Mouse (Mus musculus): ENCODE data around the gene Rgs9. TPM values are rescaled to one million over a fixed set of nuclear protein-coding genes. Genes with fewer than 3 reads are reported as not detected.

The Rgs9 gene
- polyA plus RNA-seq, 1 experiment from 2014 or later = 3.0 TPM

DNA sequence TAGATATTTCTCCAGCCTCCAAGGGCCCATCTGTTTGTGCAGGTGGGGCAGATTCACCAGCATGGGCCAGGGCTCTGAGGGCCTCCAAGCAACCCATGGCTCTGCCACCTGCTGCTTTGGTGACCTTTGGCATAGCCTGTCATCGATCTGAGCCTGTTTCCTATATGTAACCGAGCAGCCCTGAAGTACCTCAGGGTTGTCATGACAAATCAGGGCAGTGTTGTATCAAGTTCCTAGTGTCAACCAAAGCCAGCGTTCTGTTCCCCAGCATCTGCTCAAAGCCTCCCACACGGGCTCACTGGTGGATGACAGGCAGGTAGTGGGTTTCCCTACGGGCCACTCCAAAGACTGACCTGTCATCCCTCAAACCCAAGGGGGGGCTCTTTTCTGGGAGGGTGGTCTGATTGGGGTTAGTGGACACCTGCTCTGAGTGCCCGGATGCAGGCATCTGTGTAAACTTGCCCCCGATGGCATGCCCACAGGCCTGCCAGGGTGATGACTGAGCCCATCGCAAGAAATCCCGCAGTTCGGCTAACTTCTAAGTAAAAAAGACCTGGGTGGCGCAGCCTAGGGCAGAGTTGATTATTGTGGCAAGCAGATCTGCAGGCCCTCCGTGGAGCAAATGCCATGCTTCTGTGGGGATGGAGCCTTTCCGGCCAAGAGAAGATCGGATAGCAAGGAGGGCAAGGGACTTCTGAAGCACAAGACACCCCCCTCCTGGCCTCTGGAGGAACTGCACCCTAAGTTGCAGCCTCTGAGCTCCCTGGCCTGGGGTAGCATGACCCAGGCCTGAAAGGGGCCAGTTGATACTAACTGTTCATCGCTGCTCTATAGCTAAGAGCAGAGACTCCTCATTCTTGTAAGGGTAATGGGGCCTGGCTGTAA is 105.0 kb downstream of the Rgs9 start:
- no peak overlapping the region for H3K27ac ChIP-seq (ENCODE audit: low read length)
- WGBS = 43% methylated on average over 15 of the region's 15 CpGs
- no peak overlapping the region for H3K9ac ChIP-seq (replicated peaks; ENCODE audit: low read depth)

DNA sequence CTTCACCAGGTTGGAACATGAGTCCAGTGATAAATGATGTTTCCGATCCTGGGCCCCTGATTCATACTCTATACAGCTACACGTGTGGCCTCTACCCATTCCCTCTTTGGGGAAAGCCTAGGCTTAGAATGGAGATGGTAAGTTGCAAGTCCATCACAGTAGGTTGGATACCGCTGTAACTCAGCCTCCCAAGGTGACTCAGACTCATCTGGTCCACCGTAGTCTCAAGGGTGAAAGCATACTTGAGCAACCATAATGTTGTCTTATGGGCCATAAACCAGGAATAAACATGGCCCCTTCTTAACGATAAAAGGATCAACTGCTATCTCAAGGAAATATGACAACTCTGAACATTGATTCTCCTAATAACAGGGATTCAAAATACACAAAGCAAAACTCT is 109.7 kb downstream of the Rgs9 start:
- no peaks in the 10 kb centered on the region for H3K27me3 ChIP-seq (replicated peaks; ENCODE audit: insufficient read depth, low read length)
- TF ChIP-seq CTCF (IDR thresholded peaks at IDR 0.05) (no peak), EP300 (IDR thresholded peaks at IDR 0.05) (no peak)
- H3K9ac ChIP-seq (replicated peaks; ENCODE audit: low read depth) = no peak overlapping the region
- ATAC-seq (no peak), DNase-seq (ENCODE audit: low spot score) (no peak)
- 89% methylated on average over 5 of the region's 5 CpGs for WGBS
- no peaks in the 10 kb centered on the region for H3K36me3 ChIP-seq (ENCODE audit: insufficient read depth, low read length)
- H3K4me2 ChIP-seq (replicated peaks; ENCODE audit: low read depth, low read length) = no peak overlapping the region
- no peaks in the 10 kb centered on the region for H3K4me1 ChIP-seq (ENCODE audit: insufficient read depth, low read depth, low read length)
- no peak overlapping the region for H3K4me3 ChIP-seq (ENCODE audit: low read depth, low read length)
- H3K9me3 ChIP-seq (ENCODE audit: low read length) = no peaks in the 10 kb centered on the region
- H3K27ac ChIP-seq (ENCODE audit: low read length) = no peak overlapping the region

More for the DNA sequence above, 105.0 kb downstream of the Rgs9 start:
- Histone ChIP-seq H3K4me1 (ENCODE audit: insufficient read depth, low read depth, low read length) (no peaks in the 10 kb centered on the region), H3K36me3 (ENCODE audit: insufficient read depth, low read length) (no peaks in the 10 kb centered on the region), H3K4me3 (ENCODE audit: low read depth, low read length) (no peak overlapping the region), H3K27me3 (replicated peaks; ENCODE audit: insufficient read depth, low read length) (no peaks in the 10 kb centered on the region), H3K4me2 (replicated peaks; ENCODE audit: low read depth, low read length) (no peak overlapping the region), H3K9me3 (ENCODE audit: low read length) (no peaks in the 10 kb centered on the region)
- TF ChIP-seq EP300 (IDR thresholded peaks at IDR 0.05) = no peak
- peak; percentile 97 for TF ChIP-seq CTCF (IDR thresholded peaks at IDR 0.05)
- ATAC-seq (peak; percentile 77), DNase-seq (ENCODE audit: low spot score) (peak; percentile 82)

GRCm38 (mm10) chr11:109187631-109188184 is 110.2 kb downstream of the Rgs9 start:
- ATAC-seq = no peak
- no peak overlapping the region for H3K4me3 ChIP-seq (ENCODE audit: low read depth, low read length)
- no peaks in the 10 kb centered on the region for H3K9me3 ChIP-seq (ENCODE audit: low read length)
- WGBS = 66% methylated on average over 6 of the region's 6 CpGs
- no peak for TF ChIP-seq CTCF (IDR thresholded peaks at IDR 0.05)
- TF ChIP-seq EP300 (IDR thresholded peaks at IDR 0.05) = no peak
- no peak overlapping the region for H3K27ac ChIP-seq (ENCODE audit: low read length)
- no peaks in the 10 kb centered on the region for H3K4me1 ChIP-seq (ENCODE audit: insufficient read depth, low read depth, low read length)
- DNase-seq (ENCODE audit: low spot score) = no peak
- H3K36me3 ChIP-seq (ENCODE audit: insufficient read depth, low read length) = no peaks in the 10 kb centered on the region
- no peak overlapping the region for H3K9ac ChIP-seq (replicated peaks; ENCODE audit: low read depth)
- H3K27me3 ChIP-seq (replicated peaks; ENCODE audit: insufficient read depth, low read length) = no peaks in the 10 kb centered on the region
- H3K4me2 ChIP-seq (replicated peaks; ENCODE audit: low read depth, low read length) = no peak overlapping the region

DNA sequence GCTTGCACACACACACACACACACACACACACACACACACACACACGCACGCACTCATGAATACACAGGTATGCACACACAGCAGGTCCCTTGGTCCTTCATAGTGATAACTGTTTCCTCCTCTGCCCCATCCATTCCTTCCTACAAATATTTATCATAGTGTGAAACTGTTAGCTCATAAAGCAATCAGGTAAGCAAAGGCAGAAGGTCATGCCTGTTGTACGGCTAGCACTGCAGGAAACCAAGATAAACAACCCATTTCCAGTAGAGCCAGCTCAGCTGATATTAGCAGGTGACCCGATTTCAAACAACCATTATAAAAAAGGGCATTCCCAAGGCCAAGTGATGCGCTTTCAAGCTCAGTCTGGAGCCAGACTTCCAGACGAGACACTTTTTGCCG is 116.8 kb downstream of the Rgs9 start:
- TF ChIP-seq CTCF (IDR thresholded peaks at IDR 0.05) = no peak
- TF ChIP-seq EP300 (IDR thresholded peaks at IDR 0.05) = no peak
- Histone ChIP-seq H3K9ac (replicated peaks; ENCODE audit: low read depth) (no peak overlapping the region), H3K9me3 (ENCODE audit: low read length) (no peaks in the 10 kb centered on the region), H3K27ac (ENCODE audit: low read length) (no peak overlapping the region), H3K4me2 (replicated peaks; ENCODE audit: low read depth, low read length) (no peak overlapping the region), H3K4me3 (ENCODE audit: low read depth, low read length) (no peak overlapping the region), H3K4me1 (ENCODE audit: insufficient read depth, low read depth, low read length) (no peaks in the 10 kb centered on the region), H3K27me3 (replicated peaks; ENCODE audit: insufficient read depth, low read length) (no peaks in the 10 kb centered on the region), H3K36me3 (ENCODE audit: insufficient read depth, low read length) (no peaks in the 10 kb centered on the region)
- 54% methylated on average over 7 of the region's 7 CpGs for WGBS
- DNase-seq (ENCODE audit: low spot score) (no peak), ATAC-seq (no peak)

GRCm38 (mm10) chr11:109180290-109180689 is 117.6 kb downstream of the Rgs9 start:
- WGBS = 71% methylated on average over 11 of the region's 11 CpGs
- Histone ChIP-seq H3K27me3 (replicated peaks; ENCODE audit: insufficient read depth, low read length) (no peaks in the 10 kb centered on the region), H3K4me2 (replicated peaks; ENCODE audit: low read depth, low read length) (no peak overlapping the region), H3K9me3 (ENCODE audit: low read length) (no peaks in the 10 kb centered on the region), H3K36me3 (ENCODE audit: insufficient read depth, low read length) (no peaks in the 10 kb centered on the region), H3K9ac (replicated peaks; ENCODE audit: low read depth) (no peak overlapping the region), H3K4me1 (ENCODE audit: insufficient read depth, low read depth, low read length) (no peaks in the 10 kb centered on the region), H3K27ac (ENCODE audit: low read length) (no peak overlapping the region), H3K4me3 (ENCODE audit: low read depth, low read length) (no peak overlapping the region)
- ATAC-seq (peak; percentile 16; the same call in 1 of the 2 replicates), DNase-seq (ENCODE audit: low spot score) (peak; percentile 19)
- peak; percentile 68 for TF ChIP-seq EP300 (IDR thresholded peaks at IDR 0.05)
- no peak for TF ChIP-seq CTCF (IDR thresholded peaks at IDR 0.05)

GRCm38 (mm10) chr11:109178788-109179518 is 119.0 kb downstream of the Rgs9 start:
- Histone ChIP-seq H3K4me1 (ENCODE audit: insufficient read depth, low read depth, low read length) (no peaks in the 10 kb centered on the region), H3K27me3 (replicated peaks; ENCODE audit: insufficient read depth, low read length) (no peaks in the 10 kb centered on the region), H3K4me2 (replicated peaks; ENCODE audit: low read depth, low read length) (no peak overlapping the region), H3K9ac (replicated peaks; ENCODE audit: low read depth) (no peak overlapping the region), H3K27ac (ENCODE audit: low read length) (no peak overlapping the region), H3K36me3 (ENCODE audit: insufficient read depth, low read length) (no peaks in the 10 kb centered on the region), H3K4me3 (ENCODE audit: low read depth, low read length) (no peak overlapping the region), H3K9me3 (ENCODE audit: low read length) (no peaks in the 10 kb centered on the region)
- TF ChIP-seq EP300 (IDR thresholded peaks at IDR 0.05) = no peak
- peak; percentile 75 for TF ChIP-seq CTCF (IDR thresholded peaks at IDR 0.05)
- ATAC-seq = no peak
- peak; percentile 72 for DNase-seq (ENCODE audit: low spot score)
- 62% methylated on average over 8 of the region's 8 CpGs for WGBS

Measured in lung, postnatal 0 days (tissue).